Mouse (Mus musculus): ENCODE data around the gene Enpep.

DNA sequence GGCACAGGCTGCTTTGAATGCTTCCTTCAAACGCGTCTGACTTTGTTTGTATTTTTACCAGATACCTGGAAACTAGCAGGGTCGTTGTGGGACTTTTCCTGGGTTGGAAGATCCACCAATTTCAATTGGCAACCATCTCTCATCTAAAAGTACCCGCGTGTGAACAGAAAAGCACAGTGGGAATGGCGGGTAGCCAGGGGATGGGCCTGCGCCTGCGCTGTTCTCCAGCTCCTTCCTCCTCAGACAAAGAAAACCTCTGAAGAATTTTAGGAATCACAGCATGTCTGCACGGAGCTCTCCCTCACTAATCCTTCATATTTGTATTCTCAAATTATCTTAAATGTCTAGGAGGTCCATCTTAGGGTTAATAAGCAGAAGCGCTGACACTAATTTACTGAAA is 78.3 kb downstream of the Enpep start:
- TF ChIP-seq KAT2A (IDR thresholded peaks at IDR 0.05; ENCODE audit: insufficient replicate concordance, low read length), result no peak
- TF ChIP-seq CTCF (conservative IDR thresholded peaks at IDR 0.05 in 1 of 2, IDR thresholded peaks at IDR 0.05 in 1 of 2; ENCODE audit: low read depth in 2 of 2, low read length in 2 of 2), result no peak
- no peak for TF ChIP-seq E2F4 (IDR thresholded peaks at IDR 0.05; ENCODE audit: insufficient replicate concordance, low read depth, low read length)
